Comparison of ENCODE assay signal across 9 mouse cellular contexts in genomic region chr4:133518601-133519368, GRCm38 (mm10). TPM values are rescaled to one million over a fixed set of nuclear protein-coding genes. Genes with fewer than 3 reads are reported as not detected.
DNase-seq lines count a peak whose midpoint lies in the region; ATAC-seq lines count a peak whose summit lies in the region.
"Had no signal": no experiment of that assay in that cellular context is flagged by ENCODE, and none has a peak within 500 bp of the region (broad histone marks: within the 10 kb centered on the region; RNA-seq: fewer than 3 reads in every experiment).

Gene Kdf1 (plus strand): TSS chr4:133518963.

- no peaks in the 10 kb centered on the region for H3K4me1 ChIP-seq in neural tube, embryonic 11.5 days (ENCODE audit: control insufficient read depth, insufficient read depth, low read length)
- H3K4me1 ChIP-seq in hindbrain, embryonic 12.5 days, result peaks cover 7% of the 10 kb centered on the region
- H3K4me1 ChIP-seq in limb, embryonic 13.5 days, result peaks cover 7% of the 10 kb centered on the region; the same call in 1 of the 2 replicates
- no peaks in the 10 kb centered on the region; the same call in 1 of the 2 replicates for H3K4me1 ChIP-seq in midbrain, embryonic 16.5 days (ENCODE audit: control insufficient read depth, insufficient read depth, low read length)

- WGBS in neural tube, embryonic 11.5 days, result 4% methylated on average over 53 of the region's 69 CpGs
- WGBS in hindbrain, embryonic 12.5 days, result 6% methylated on average over 43 of the region's 69 CpGs
- 3% methylated on average over 68 of the region's 69 CpGs for WGBS in limb, embryonic 13.5 days
- 5% methylated on average over 46 of the region's 69 CpGs for WGBS in midbrain, embryonic 16.5 days

- H3K27me3 ChIP-seq in neural tube, embryonic 11.5 days (ENCODE audit: control insufficient read depth, insufficient read depth, low read length), result peaks cover 34% of the 10 kb centered on the region
- H3K27me3 ChIP-seq in hindbrain, embryonic 12.5 days, result peaks cover 61% of the 10 kb centered on the region
- peaks cover 64% of the 10 kb centered on the region for H3K27me3 ChIP-seq in limb, embryonic 13.5 days
- H3K27me3 ChIP-seq in midbrain, embryonic 16.5 days (ENCODE audit: control insufficient read depth, insufficient read depth, low read depth, low read length), result peaks cover 43% of the 10 kb centered on the region

- no peak for DNase-seq in neural tube, embryonic 11.5 days (ENCODE audit: low spot score)
- no peak for DNase-seq in neural tube, embryonic 10.5 days (ENCODE audit: extremely low spot score, low spot score)
- no peak for DNase-seq in heart, postnatal 36 days
- DNase-seq in spleen, postnatal 14 days (ENCODE audit: low spot score in 2 of 2), result no peak

- H3K36me3 ChIP-seq in neural tube, embryonic 11.5 days (ENCODE audit: control insufficient read depth, insufficient read depth, low read length), result no peaks in the 10 kb centered on the region
- no peaks in the 10 kb centered on the region for H3K36me3 ChIP-seq in hindbrain, embryonic 12.5 days
- H3K36me3 ChIP-seq in limb, embryonic 13.5 days, result no peaks in the 10 kb centered on the region
- H3K36me3 ChIP-seq in midbrain, embryonic 16.5 days (ENCODE audit: control insufficient read depth, insufficient read depth, low read length), result no peaks in the 10 kb centered on the region

- H3K4me3 ChIP-seq in neural tube, embryonic 11.5 days (ENCODE audit: low read depth, low read length), result peak within 1 kb of the TSS; percentile 27
- H3K4me3 ChIP-seq in hindbrain, embryonic 12.5 days, result peak within 1 kb of the TSS; percentile 37
- peak within 1 kb of the TSS; percentile 53 for H3K4me3 ChIP-seq in limb, embryonic 13.5 days
- peak within 1 kb of the TSS; percentile 32 for H3K4me3 ChIP-seq in midbrain, embryonic 16.5 days (ENCODE audit: low read depth, low read length)

- peak within 1 kb of the TSS; percentile 27 for H3K4me2 ChIP-seq in neural tube, embryonic 11.5 days (ENCODE audit: low read depth)
- peak within 1 kb of the TSS; percentile 50 for H3K4me2 ChIP-seq in hindbrain, embryonic 12.5 days (replicated peaks)
- H3K4me2 ChIP-seq in limb, embryonic 13.5 days (replicated peaks), result peak within 1 kb of the TSS; percentile 72
- peak within 1 kb of the TSS; percentile 44 for H3K4me2 ChIP-seq in midbrain, embryonic 16.5 days (ENCODE audit: low read length)

- H3K9me3 ChIP-seq in neural tube, embryonic 11.5 days (ENCODE audit: control insufficient read depth, low read length), result no peaks in the 10 kb centered on the region
- H3K9me3 ChIP-seq in hindbrain, embryonic 12.5 days (replicated peaks), result no peaks in the 10 kb centered on the region
- H3K9me3 ChIP-seq in limb, embryonic 13.5 days, result no peaks in the 10 kb centered on the region
- no peaks in the 10 kb centered on the region for H3K9me3 ChIP-seq in midbrain, embryonic 16.5 days (replicated peaks; ENCODE audit: control insufficient read depth, low read length, poor library complexity, severe bottlenecking)

- intact Hi-C loops in heart, postnatal 36 days (cut with DNase I), result no loop called here

- no peak for ATAC-seq in neural tube, embryonic 11.5 days (ENCODE audit: insufficient read depth, low FRiP score, low TSS enrichment)
- ATAC-seq in hindbrain, embryonic 12.5 days (ENCODE audit: low FRiP score), result no peak
- peak; percentile 40; the same call in 1 of the 2 replicates for ATAC-seq in limb, embryonic 13.5 days (ENCODE audit: low FRiP score, low read depth)
- ATAC-seq in midbrain, embryonic 16.5 days, result no peak
- ATAC-seq in granulocyte monocyte progenitor cell, adult 5-6 weeks (replicated peaks; ENCODE audit: poor library complexity, severe bottlenecking), result no peak; the same call in 1 of the 2 replicates

- H3K9ac ChIP-seq in neural tube, embryonic 11.5 days (ENCODE audit: low read length), result no peak within 1 kb of the TSS
- peak within 1 kb of the TSS; percentile 47 for H3K9ac ChIP-seq in hindbrain, embryonic 12.5 days
- H3K9ac ChIP-seq in limb, embryonic 13.5 days, result peak within 1 kb of the TSS; percentile 59
- 0 out of 2 replicates have a peak within 1 kb of the TSS, but pooled peaks have one; percentile 20 for H3K9ac ChIP-seq in midbrain, embryonic 16.5 days (ENCODE audit: low read depth, low read length)

- no peak within 1 kb of the TSS for H3K27ac ChIP-seq in neural tube, embryonic 11.5 days (ENCODE audit: low read depth, low read length)
- H3K27ac ChIP-seq in hindbrain, embryonic 12.5 days, result no peak within 1 kb of the TSS
- H3K27ac ChIP-seq in limb, embryonic 13.5 days, result no peak within 1 kb of the TSS
- no peak within 1 kb of the TSS for H3K27ac ChIP-seq in midbrain, embryonic 16.5 days (ENCODE audit: low read length)

RNA-seq across cellular contexts. Expression of gene Kdf1, which starts in this region (rescaled TPM):
- 1.4 and 2.1 TPM in 2 replicates for polyA plus RNA-seq in neural tube, embryonic 11.5 days (2014; fragmentation: Nextera tagmentation; extraction: Ambion mirVana)
- polyA plus RNA-seq in hindbrain, embryonic 12.5 days (2016; fragmentation: Nextera tagmentation; extraction: Ambion mirVana), result 1.4 and 4.0 TPM in 2 replicates
- polyA plus RNA-seq in limb, embryonic 13.5 days (2015; fragmentation: Nextera tagmentation; extraction: Ambion mirVana), result 8.6 and 10.3 TPM in 2 replicates
- polyA plus RNA-seq in midbrain, embryonic 16.5 days (2015; fragmentation: Nextera tagmentation; extraction: Ambion mirVana), result 0.61 and 0.69 TPM in 2 replicates
- total RNA-seq in granulocyte monocyte progenitor cell, adult 5-6 weeks (2014; fragmentation: Nextera tagmentation), result 0.32 TPM in 1 of 2 replicates, not detected in the other
- not detected in 2 replicates for total RNA-seq in granulocyte monocyte progenitor cell, adult 5-6 weeks (2017)
- not detected for total RNA-seq in heart, postnatal 36 days (2021)
- total RNA-seq: neutrophil, adult 5-6 weeks had no signal
